Mouse (Mus musculus): ENCODE data around the gene Ror1.

Gene Ror1

GRCm38 (mm10) chr4:100119431-100119830, 23.8 kb downstream of the Ror1 start:
- no peak for DNase-seq

- peak; percentile 73 to 83 for DNase-seq
Observed at GRCm38 (mm10) chr4:100120547-100120946, 25.0 kb downstream of the Ror1 start.

GRCm38 (mm10) chr4:100122436-100122835, 26.8 kb downstream of the Ror1 start:
- no peak for DNase-seq

GRCm38 (mm10) chr4:100123519-100123918, 27.9 kb downstream of the Ror1 start:
- no peak for DNase-seq

GRCm38 (mm10) chr4:100124056-100124455, 28.5 kb downstream of the Ror1 start:
- no peak for DNase-seq

- no peak for DNase-seq
Observed at GRCm38 (mm10) chr4:100124935-100125334, 29.3 kb downstream of the Ror1 start.

- peak; percentile 35 to 48 for DNase-seq
Observed at GRCm38 (mm10) chr4:100126531-100127310, 31.1 kb downstream of the Ror1 start.

- DNase-seq: peak; percentile 60 to 67
Observed at GRCm38 (mm10) chr4:100128026-100128922, 32.7 kb downstream of the Ror1 start.

- peak; percentile 69 to 73 for DNase-seq
Observed at GRCm38 (mm10) chr4:100129201-100129600, 33.6 kb downstream of the Ror1 start.

GRCm38 (mm10) chr4:100130771-100131475, 35.3 kb downstream of the Ror1 start:
- DNase-seq: peak in 1 of 2 experiments; percentile 38

GRCm38 (mm10) chr4:100131488-100131887, 35.9 kb downstream of the Ror1 start:
- no peak for DNase-seq

- DNase-seq: peak; percentile 46 to 51
Observed at GRCm38 (mm10) chr4:100132261-100132660, 36.7 kb downstream of the Ror1 start.

- no peak for DNase-seq
Observed at GRCm38 (mm10) chr4:100136046-100136445, 40.5 kb downstream of the Ror1 start.

- no peak for DNase-seq
Observed at GRCm38 (mm10) chr4:100137102-100137835, 41.7 kb downstream of the Ror1 start.

- no peak for DNase-seq
Observed at GRCm38 (mm10) chr4:100141626-100142025, 46.0 kb downstream of the Ror1 start.

GRCm38 (mm10) chr4:100144744-100145143, 49.2 kb downstream of the Ror1 start:
- DNase-seq: no peak

GRCm38 (mm10) chr4:100150797-100151196, 55.2 kb downstream of the Ror1 start:
- DNase-seq: no peak

GRCm38 (mm10) chr4:100154560-100155130, 59.1 kb downstream of the Ror1 start:
- DNase-seq: no peak

GRCm38 (mm10) chr4:100155731-100156130, 60.1 kb downstream of the Ror1 start:
- DNase-seq: no peak

- DNase-seq: peak in 1 of 2 experiments; percentile 18
Observed at GRCm38 (mm10) chr4:100158401-100158800, 62.8 kb downstream of the Ror1 start.

GRCm38 (mm10) chr4:100160156-100160555, 64.6 kb downstream of the Ror1 start:
- DNase-seq: no peak

GRCm38 (mm10) chr4:100165790-100166189, 70.2 kb downstream of the Ror1 start:
- DNase-seq: no peak
